Mouse (Mus musculus): ENCODE measurements at regions not wholly inside any gene's neighbourhood (a gene's known extent, or its start where the extent isn't known, plus 50 kb on each side); places are given as distances from the start of the nearest gene placed in this dataset.

DNA sequence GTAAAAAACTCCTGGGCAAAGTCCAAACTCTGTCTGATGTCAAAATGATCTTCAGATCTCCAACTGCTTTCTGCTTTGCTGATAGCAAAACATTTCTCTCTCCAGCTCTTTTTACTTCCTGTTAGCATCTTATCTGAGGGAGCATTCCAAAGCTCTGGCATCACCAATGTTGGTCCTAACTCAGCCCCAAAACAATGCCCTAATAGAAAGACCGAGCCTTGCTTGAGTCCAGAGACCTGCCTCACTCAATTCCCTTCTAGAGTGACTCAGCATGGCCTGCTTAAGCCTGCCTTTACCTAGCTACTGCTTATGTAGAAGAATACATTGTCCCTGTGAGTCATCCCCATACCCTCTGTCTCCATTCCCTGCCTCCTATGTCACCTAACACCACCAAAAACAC is 1721.6 kb downstream of the Grik2 start:
- DNase-seq (ENCODE audit: low read depth, low spot score): no peak

- no peak for DNase-seq (ENCODE audit: low read depth, low spot score)
Measured at GRCm38 (mm10) chr10:48027296-48027695, 1761.3 kb downstream of the Grik2 start.

DNA sequence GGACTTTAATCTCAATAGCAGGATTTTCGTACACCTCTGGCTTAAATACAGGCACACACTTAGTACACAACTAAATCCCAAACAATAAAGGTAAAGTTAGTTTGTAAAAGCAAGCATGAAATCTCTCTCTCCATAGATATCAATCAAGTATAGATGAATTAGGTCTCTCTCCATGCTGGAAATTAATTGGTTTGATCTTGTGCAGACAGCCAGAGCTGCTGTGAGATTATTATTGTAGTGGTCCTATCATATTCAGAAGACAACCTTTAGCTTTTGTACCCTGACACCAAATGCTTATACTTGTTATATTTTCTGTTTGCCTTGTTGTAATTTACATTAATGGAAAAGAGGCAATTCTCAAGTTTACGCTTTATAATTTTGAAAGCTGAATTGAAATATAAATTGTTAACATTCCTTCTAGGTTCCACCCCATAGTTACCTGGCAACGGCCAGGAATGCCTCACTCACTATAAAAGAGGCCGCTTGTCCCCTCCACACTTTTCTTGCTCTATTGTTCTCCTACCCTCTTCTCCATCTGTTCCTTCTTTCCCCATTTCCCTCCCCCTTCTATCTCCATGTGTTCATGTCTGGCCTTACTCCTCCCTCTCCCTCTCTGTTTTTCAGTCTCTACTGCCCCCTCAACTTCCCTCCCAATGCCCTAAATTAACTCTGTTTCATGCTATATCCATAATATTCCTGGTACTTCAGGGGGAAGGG is 1797.1 kb downstream of the Grik2 start:
- DNase-seq (ENCODE audit: low read depth, low spot score): no peak

DNA sequence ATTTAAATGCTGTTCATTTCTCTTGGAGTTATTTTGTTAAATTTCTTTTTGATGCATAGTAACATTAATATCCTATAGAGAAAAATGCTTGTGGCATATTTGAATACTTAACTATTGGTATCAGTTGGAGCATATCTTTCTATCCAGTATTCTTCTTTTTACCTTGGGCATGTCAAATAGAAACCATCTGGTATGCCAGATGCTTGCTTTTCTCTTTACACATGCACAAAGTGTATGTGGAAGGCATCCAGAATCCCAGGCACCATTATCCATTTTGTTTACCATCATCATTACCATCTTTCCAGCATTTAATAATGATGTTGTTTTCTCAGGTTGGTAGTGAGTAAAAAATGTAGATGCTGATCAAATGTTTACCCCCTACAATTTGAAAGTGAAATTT is 1809.5 kb downstream of the Grik2 start:
- peak; percentile 10 for DNase-seq (ENCODE audit: low read depth, low spot score)

Measured in brain, embryonic 18.5 days (tissue).